Mouse (Mus musculus): ENCODE measurements around the gene Yy2. TPM values are rescaled to one million over a fixed set of nuclear protein-coding genes. Genes with fewer than 3 reads are reported as not detected.

Gene Yy2
- polyA plus RNA-seq, 1 experiment from 2014 or later = 3.2 TPM

DNA sequence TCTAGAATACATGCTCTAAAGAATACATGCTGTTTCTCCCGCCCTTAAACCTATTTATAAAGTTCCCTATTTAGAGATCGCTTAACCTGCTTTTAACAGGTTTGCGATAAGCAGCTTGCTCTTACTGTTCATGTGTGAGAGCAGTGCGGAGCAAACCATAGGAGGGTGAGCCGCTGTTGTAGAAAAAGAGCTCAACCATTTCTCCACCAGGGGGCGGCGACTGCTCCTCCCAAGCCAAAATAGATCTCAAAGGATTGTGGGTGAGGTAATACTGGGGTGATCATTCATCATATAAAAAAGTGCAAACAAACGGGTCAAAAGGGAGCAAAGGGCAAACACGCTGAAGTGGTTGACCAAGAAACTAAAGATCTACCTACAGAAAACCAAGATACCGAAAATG, 5.0 kb downstream of the Yy2 start:
- no peak overlapping the region for H3K4me3 ChIP-seq
- H3K4me1 ChIP-seq = no peaks in the 10 kb centered on the region
- H3K27ac ChIP-seq = no peak overlapping the region
- H3K9me3 ChIP-seq = no peaks in the 10 kb centered on the region
- WGBS = 82% methylated on average over 10 of the region's 10 CpGs
- no peaks in the 10 kb centered on the region for H3K27me3 ChIP-seq (replicated peaks)
- H3K4me2 ChIP-seq (replicated peaks) = no peak overlapping the region
- no peak overlapping the region for H3K9ac ChIP-seq
- no peak for ATAC-seq (ENCODE audit: low FRiP score, low read depth)
- H3K36me3 ChIP-seq = 0 out of 2 replicates have a peak, but pooled peaks cover 5% of the 10 kb centered on the region

DNA sequence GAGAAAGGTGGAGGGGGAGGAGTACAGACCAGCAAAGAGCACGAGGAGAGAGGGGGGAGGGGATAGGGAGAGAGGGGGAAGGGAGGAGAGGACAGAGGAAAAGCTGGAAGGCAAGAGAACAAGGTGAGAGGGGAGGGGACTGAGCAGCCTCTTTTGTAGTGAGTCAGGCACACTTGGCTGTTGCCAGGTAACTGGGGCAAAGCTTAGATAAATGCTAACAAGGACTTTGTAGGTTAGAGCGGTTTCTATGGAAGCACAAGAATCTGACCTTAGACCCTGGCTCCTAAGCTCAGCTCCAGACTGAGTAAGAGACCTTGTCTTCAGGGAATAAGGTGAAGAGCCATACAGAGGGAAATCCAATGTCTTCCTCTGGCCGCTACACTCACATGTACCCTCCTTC, 21.7 kb downstream of the Yy2 start:
- no peak overlapping the region for H3K4me3 ChIP-seq
- 13% methylated on average over 3 of the region's 3 CpGs for WGBS
- no peaks in the 10 kb centered on the region for H3K27me3 ChIP-seq (replicated peaks)
- H3K27ac ChIP-seq = no peak overlapping the region
- no peaks in the 10 kb centered on the region for H3K36me3 ChIP-seq
- H3K9me3 ChIP-seq = no peaks in the 10 kb centered on the region
- no peak overlapping the region for H3K9ac ChIP-seq
- no peak overlapping the region for H3K4me2 ChIP-seq (replicated peaks)
- H3K4me1 ChIP-seq = no peaks in the 10 kb centered on the region
- peak; percentile 75 for ATAC-seq (ENCODE audit: low FRiP score, low read depth)

Other genes starting within 250 kb of the Yy2 start
- 0.25 and 0.41 TPM in 2 replicates for gene Phex, start 153.7 kb downstream of the Yy2 start, polyA plus RNA-seq (2016; fragmentation: Nextera tagmentation; extraction: Ambion mirVana)
- 94.2 and 109 TPM in 2 replicates for gene Sms, start 76.7 kb downstream of the Yy2 start, polyA plus RNA-seq (2016; fragmentation: Nextera tagmentation; extraction: Ambion mirVana)
- gene Mbtps2, start 29.7 kb upstream of the Yy2 start, polyA plus RNA-seq (2016; fragmentation: Nextera tagmentation; extraction: Ambion mirVana) = 28.5 and 29.5 TPM in 2 replicates
- 1.2 and 2.9 TPM in 2 replicates for gene Smpx, start 129.9 kb upstream of the Yy2 start, polyA plus RNA-seq (2016; fragmentation: Nextera tagmentation; extraction: Ambion mirVana)
- 1.2 and 1.8 TPM in 2 replicates for gene Klhl34, start 249.4 kb upstream of the Yy2 start, polyA plus RNA-seq (2016; fragmentation: Nextera tagmentation; extraction: Ambion mirVana)